Mouse (Mus musculus) G1E (cell line): ENCODE results near the gene Cntnap5c.

Experiments used
- CTCF ChIP-seq: IDR thresholded peaks from 2 replicates; pipeline ENCODE4 v1.5.1; 2012; ENCODE audit warnings: low read depth, low read length, inconsistent platforms, mixed read lengths
- GATA1 ChIP-seq: IDR thresholded peaks from 2 replicates; pipeline ENCODE4 v1.6.1; 2012; ENCODE audit warnings: borderline replicate concordance, low read length, inconsistent platforms, mixed read lengths
- POLR2AphosphoS5 ChIP-seq: IDR thresholded peaks from 2 replicates; pipeline ENCODE4 v1.6.1; 2012; ENCODE audit warnings: low read depth, low read length, inconsistent platforms; ENCODE audit not compliant: insufficient replicate concordance

DNA sequence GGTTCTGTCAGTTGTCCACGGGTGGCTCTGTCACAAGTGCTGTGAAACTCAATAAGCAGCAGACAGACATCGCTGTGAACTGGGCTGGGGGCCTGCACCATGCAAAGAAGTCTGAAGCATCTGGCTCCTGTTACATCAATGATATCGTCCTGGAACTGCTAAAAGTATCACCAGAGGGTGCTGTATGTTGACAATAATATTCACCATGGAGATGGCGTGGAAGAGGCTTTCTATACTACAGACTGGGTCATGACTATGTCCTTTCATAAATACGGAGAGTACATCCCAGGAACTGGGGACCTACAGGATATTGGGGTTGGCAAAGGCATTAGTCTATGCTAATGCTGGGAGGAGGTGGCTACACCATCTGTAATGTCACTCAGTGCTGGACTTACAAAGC lies 27.3 kb upstream of the Cntnap5c start, which contains the start of gene Gm21834:
- TF ChIP-seq CTCF (no peak), GATA1 (no peak), POLR2AphosphoS5 (no peak)
